Mouse (Mus musculus) MEL (cell line): ENCODE measurements around the gene Pkd2l1. TPM values are rescaled to one million over a fixed set of nuclear protein-coding genes. Genes with fewer than 3 reads are reported as not detected.
A peak's percentile ranks its signal among the peaks of the same experiment; 100 is the strongest.

ENCODE experiments used
- DNase-seq: peaks from one replicate; pipeline ENCODE4 v3.0.0; 2011; ENCODE audit warnings: low read depth, low spot score
- H3K27ac ChIP-seq: 2 replicates; pipeline ENCODE4 v1.5.1; 2012; ENCODE audit warnings: low read depth, mild to moderate bottlenecking, control low read depth, low read length, moderate library complexity; ENCODE audit not compliant: control insufficient read depth
- H3K27me3 ChIP-seq, 2 experiments: fragments of 150-350 bp in 1 of 2; sonication (generic) in 1 of 2; 2 replicates each; pipeline ENCODE4 v1.6.1; 2012; ENCODE audit warnings: low read length in 2 of 2, mild to moderate bottlenecking in 2 of 2, improper control_type of control experiment in 1 of 2, moderate library complexity in 1 of 2; ENCODE audit not compliant: insufficient read depth in 2 of 2, control insufficient read depth in 1 of 2
- H3K36me3 ChIP-seq, 2 experiments: 2 replicates each; pipeline ENCODE4 v1.6.1; 2012 to 2014; ENCODE audit warnings: low read length in 2 of 2, improper control_type of control experiment in 1 of 2, inconsistent platforms in 1 of 2, mild to moderate bottlenecking in 1 of 2; ENCODE audit not compliant: insufficient read depth in 2 of 2, control insufficient read depth in 1 of 2
- H3K4me1 ChIP-seq, 2 experiments: fragments of 150-350 bp in 1 of 2; sonication (generic) in 1 of 2; 2 replicates each; pipeline ENCODE4 v1.6.1; 2012; ENCODE audit warnings: low read length in 2 of 2, improper control_type of control experiment in 1 of 2, mild to moderate bottlenecking in 1 of 2; ENCODE audit not compliant: insufficient read depth in 2 of 2, control insufficient read depth in 1 of 2
- H3K4me3 ChIP-seq, 2 experiments: fragments of 150-350 bp in 1 of 2; sonication (generic) in 1 of 2; 2 replicates each; pipeline ENCODE4 v1.5.1; 2012; ENCODE audit warnings: low read depth in 2 of 2, low read length in 2 of 2, mild to moderate bottlenecking in 2 of 2, moderate library complexity in 2 of 2, control low read depth in 1 of 2, improper control_type of control experiment in 1 of 2; ENCODE audit not compliant: control insufficient read depth in 1 of 2, insufficient read depth in 1 of 2
- H3K79me2 ChIP-seq: 2 replicates; pipeline ENCODE4 v1.6.1; 2012; ENCODE audit warnings: mild to moderate bottlenecking, low read length, moderate library complexity; ENCODE audit not compliant: control insufficient read depth, poor library complexity, insufficient read depth
- H3K9ac ChIP-seq: 2 replicates; pipeline ENCODE4 v1.6.1; 2012; ENCODE audit warnings: low read depth, mild to moderate bottlenecking, control low read depth, low read length, moderate library complexity; ENCODE audit not compliant: control insufficient read depth, poor library complexity, severe bottlenecking
- H3K9me3 ChIP-seq: fragments of 150-350 bp; sonication (generic); replicated peaks from 2 replicates; pipeline ENCODE4 v1.6.1; 2012; ENCODE audit warnings: mild to moderate bottlenecking, low read length, improper control_type of control experiment, moderate library complexity; ENCODE audit not compliant: insufficient read depth
- BHLHE40 ChIP-seq: IDR thresholded peaks from 2 replicates; pipeline ENCODE4 v1.6.1; 2012; ENCODE audit warnings: low read depth, mild to moderate bottlenecking, inconsistent platforms, low read length, improper control_type of control experiment, borderline replicate concordance
- CTCF ChIP-seq, 3 experiments: IDR thresholded peaks in 2 of 3; conservative IDR thresholded peaks in 1 of 3; 2 replicates each; pipeline ENCODE4 v1.5.1; 2011 to 2012; ENCODE audit warnings: low read length in 3 of 3, low read depth in 2 of 3, mild to moderate bottlenecking in 2 of 3, improper control_type of control experiment in 1 of 3, inconsistent platforms in 1 of 3, mixed read lengths in 1 of 3, moderate library complexity in 1 of 3; ENCODE audit not compliant: control insufficient read depth in 1 of 3, insufficient read depth in 1 of 3, poor library complexity in 1 of 3, severe bottlenecking in 1 of 3
- EP300 ChIP-seq, 2 experiments: IDR thresholded peaks; 2 replicates each; pipeline ENCODE4 v1.6.1; 2011; ENCODE audit warnings: improper control_type of control experiment in 2 of 2, low read length in 2 of 2, low read depth in 1 of 2, mild to moderate bottlenecking in 1 of 2
- ETS1 ChIP-seq: IDR thresholded peaks from 2 replicates; pipeline ENCODE4 v1.6.1; 2012; ENCODE audit warnings: low read depth, mild to moderate bottlenecking, inconsistent platforms, low read length, improper control_type of control experiment, moderate library complexity
- GABPA ChIP-seq: IDR thresholded peaks from 2 replicates; pipeline ENCODE4 v1.6.1; 2012; ENCODE audit warnings: low read depth, mild to moderate bottlenecking, inconsistent platforms, low read length, improper control_type of control experiment, moderate library complexity
- GATA1 ChIP-seq: IDR thresholded peaks from 2 replicates; pipeline ENCODE4 v1.6.1; 2011; ENCODE audit warnings: low read depth, low read length, improper control_type of control experiment
- HCFC1 ChIP-seq: IDR thresholded peaks from 2 replicates; pipeline ENCODE4 v1.6.1; 2012; ENCODE audit warnings: low read depth, mild to moderate bottlenecking, inconsistent platforms, low read length, improper control_type of control experiment, moderate library complexity
- JUND ChIP-seq: IDR thresholded peaks from 2 replicates; pipeline ENCODE4 v1.6.1; 2011; ENCODE audit warnings: low read depth, mild to moderate bottlenecking, improper control_type of control experiment, low read length
- MAFK ChIP-seq: IDR thresholded peaks from 2 replicates; pipeline ENCODE4 v1.6.1; 2011; ENCODE audit warnings: low read depth, mild to moderate bottlenecking, low read length, improper control_type of control experiment, borderline replicate concordance
- MAX ChIP-seq: IDR thresholded peaks from 2 replicates; pipeline ENCODE4 v1.6.1; 2011; ENCODE audit warnings: low read length, improper control_type of control experiment
- MAZ ChIP-seq: IDR thresholded peaks from 2 replicates; pipeline ENCODE4 v1.6.1; 2012; ENCODE audit warnings: low read depth, mild to moderate bottlenecking, inconsistent platforms, low read length, improper control_type of control experiment
- MXI1 ChIP-seq: IDR thresholded peaks from 2 replicates; pipeline ENCODE4 v1.6.1; 2011; ENCODE audit warnings: mild to moderate bottlenecking, low read depth, low read length, improper control_type of control experiment
- MYB ChIP-seq: IDR thresholded peaks from 2 replicates; pipeline ENCODE4 v1.6.1; 2011; ENCODE audit warnings: mild to moderate bottlenecking, low read depth, low read length, improper control_type of control experiment
- MYC ChIP-seq: IDR thresholded peaks from 2 replicates; pipeline ENCODE4 v1.6.1; 2011; ENCODE audit warnings: low read depth, mild to moderate bottlenecking, low read length, improper control_type of control experiment, moderate library complexity
- NRF1 ChIP-seq: IDR thresholded peaks from 2 replicates; pipeline ENCODE4 v1.6.1; 2014; ENCODE audit warnings: low read depth, mild to moderate bottlenecking, inconsistent platforms, low read length, improper control_type of control experiment, moderate library complexity; ENCODE audit not compliant: poor library complexity, insufficient read depth, severe bottlenecking
- POLR2AphosphoS5 ChIP-seq: IDR thresholded peaks from 2 replicates; pipeline ENCODE4 v1.6.1; 2012; ENCODE audit warnings: low read depth, borderline replicate concordance, mild to moderate bottlenecking, inconsistent platforms, low read length, moderate library complexity, mixed read lengths
- RCOR1 ChIP-seq: IDR thresholded peaks from 2 replicates; pipeline ENCODE4 v1.6.1; 2012; ENCODE audit warnings: low read depth, mild to moderate bottlenecking, inconsistent platforms, low read length, improper control_type of control experiment
- SIN3A ChIP-seq: IDR thresholded peaks from 2 replicates; pipeline ENCODE4 v1.6.1; 2012; ENCODE audit warnings: low read length, improper control_type of control experiment, inconsistent platforms
- SMC3 ChIP-seq: IDR thresholded peaks from 2 replicates; pipeline ENCODE4 v1.6.1; 2011; ENCODE audit warnings: low read depth, low read length, improper control_type of control experiment
- TAL1 ChIP-seq: IDR thresholded peaks from 2 replicates; pipeline ENCODE4 v1.6.1; 2012; ENCODE audit warnings: mild to moderate bottlenecking, inconsistent platforms, low read length, moderate library complexity, mixed read lengths
- TBP ChIP-seq: IDR thresholded peaks from 2 replicates; pipeline ENCODE4 v1.8.0; 2011; ENCODE audit warnings: low read depth, low read length, improper control_type of control experiment
- TCF12 ChIP-seq: IDR thresholded peaks from 2 replicates; pipeline ENCODE4 v1.6.1; 2014; ENCODE audit warnings: low read depth, mild to moderate bottlenecking, inconsistent platforms, low read length, improper control_type of control experiment, moderate library complexity
- UBTF ChIP-seq: IDR thresholded peaks from 2 replicates; pipeline ENCODE4 v1.6.1; 2012; ENCODE audit warnings: low read depth, mild to moderate bottlenecking, inconsistent platforms, low read length, improper control_type of control experiment, moderate library complexity, borderline replicate concordance; ENCODE audit not compliant: insufficient read depth
- ZMIZ1 ChIP-seq: IDR thresholded peaks from 2 replicates; pipeline ENCODE4 v1.6.1; 2012; ENCODE audit warnings: low read depth, mild to moderate bottlenecking, inconsistent platforms, low read length, improper control_type of control experiment, moderate library complexity
- polyA plus RNA-seq, 2 experiments: library from polyadenylated mRNA; stranded (reverse) in 1 of 2; unstranded in 1 of 2; fragments of >175 nt in 1 of 2; fragments of >200 nt in 1 of 2; gene quantifications; 2 replicates each; pipeline versions ENCODE4 v1.2.1 to v1.2.4; 2012; ENCODE audit warnings: low replicate concordance in 2 of 2, low read depth in 1 of 2; ENCODE audit not compliant: insufficient read length in 2 of 2, insufficient read depth in 1 of 2, missing spikeins in 1 of 2
- total RNA-seq: library from RNA; depleted of rRNA; stranded (reverse); fragments of 300-350 nt; gene quantifications from 2 replicates; pipeline ENCODE4 v1.2.3, GENCODE M21; 2012

Pkd2l1 gene
- total and polyA plus RNA-seq, 3 experiments: not detected

- TF ChIP-seq MAFK (no peak), TAL1 (no peak), ZMIZ1 (peak; percentile 87), JUND (no peak), GATA1 (no peak), ETS1 (peak; percentile 46; the same call in 1 of the 2 replicates), RCOR1 (no peak), TCF12 (peak; percentile 72), UBTF (no peak), MYB (no peak), POLR2AphosphoS5 (no peak), HCFC1 (peak; percentile 83), MAX (peak; percentile 80), BHLHE40 (no peak), MAZ (peak; percentile 83)
- TF ChIP-seq, all 39 proteins: peak for 16
Measured at GRCm38 (mm10) chr19:44145702-44146567, 46.3 kb downstream of the Pkd2l1 start, which contains the start of gene Bloc1s2 (continued).

DNA sequence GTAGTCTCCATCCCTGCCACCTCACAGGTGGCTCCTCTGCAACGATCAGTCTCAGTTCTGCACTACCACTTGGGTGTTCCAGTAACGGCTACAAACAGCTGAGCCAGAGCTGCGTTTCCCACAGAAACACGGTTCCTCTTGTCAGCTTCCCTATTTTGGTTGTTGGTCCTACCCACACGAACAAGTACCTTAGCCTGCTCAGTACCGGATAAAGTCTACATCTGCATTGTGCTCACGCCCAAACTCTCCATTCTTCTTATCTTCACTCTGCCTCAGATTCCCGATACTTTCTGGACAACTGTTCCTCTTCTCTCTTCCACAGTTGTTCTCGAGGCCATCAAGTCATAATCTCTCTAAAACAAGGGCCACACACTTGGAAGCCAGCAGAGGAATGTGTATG, 47.9 kb downstream of the Pkd2l1 start:
- peak overlapping the region in 1 of 2 experiments; percentile 26; a peak in 2 of 4 replicates for H3K4me3 ChIP-seq
- H3K27ac ChIP-seq: peak overlapping the region; percentile 74
- H3K36me3 ChIP-seq: peaks cover 19 to 36% of the 10 kb centered on the region in 2 experiments
- H3K27me3 ChIP-seq: peaks cover 0 to 2% of the 10 kb centered on the region in 2 experiments; a peak in 2 of 4 replicates
- H3K9ac ChIP-seq: peak overlapping the region; percentile 83
- peaks cover 12 to 36% of the 10 kb centered on the region in 2 experiments for H3K4me1 ChIP-seq
- TF ChIP-seq EP300 (IDR thresholded peaks at IDR 0.05; ENCODE audit: low read depth in 1 of 2, low read length in 2 of 2): peak; percentile 93 to 95
- TF ChIP-seq MYC: peak; percentile 77; the same call in 1 of the 2 replicates
- peak; percentile 75 for TF ChIP-seq MXI1
- TF ChIP-seq NRF1: no peak
- peak; percentile 99 for TF ChIP-seq MYB
- peak; percentile 85 for TF ChIP-seq GATA1
- no peak for TF ChIP-seq MAZ
- peak; percentile 58; the same call in 1 of the 2 replicates for TF ChIP-seq MAX
- peak; percentile 64 for TF ChIP-seq TAL1
- TF ChIP-seq TBP: 0 out of 2 replicates have a peak, but pooled peaks have one; percentile 47
- TF ChIP-seq HCFC1: peak; percentile 40; the same call in 1 of the 2 replicates
- peak; percentile 75 for TF ChIP-seq TCF12
- TF ChIP-seq GABPA: no peak
- TF ChIP-seq SMC3: no peak
- peak; percentile 98 for TF ChIP-seq SIN3A
- TF ChIP-seq RCOR1: peak; percentile 90
- no peak for TF ChIP-seq CTCF (IDR thresholded peaks at IDR 0.05 in 2 of 3, conservative IDR thresholded peaks at IDR 0.05 in 1 of 3; ENCODE audit: control insufficient read depth in 1 of 3, insufficient read depth in 1 of 3, low read depth in 2 of 3, low read length in 3 of 3, poor library complexity in 1 of 3, severe bottlenecking in 1 of 3)
- TF ChIP-seq ETS1: peak; percentile 99
- peak; percentile 94 for DNase-seq
- H3K79me2 ChIP-seq: peaks cover 24% of the 10 kb centered on the region
- no peaks in the 10 kb centered on the region for H3K9me3 ChIP-seq
